Mouse (Mus musculus) stomach, embryonic 16.5 days (tissue): ENCODE measurements at regions not wholly inside any gene's neighbourhood (a gene's known extent, or its start where the extent isn't known, plus 50 kb on each side); places are given as distances from the start of the nearest gene placed in this dataset.

Experiments
- ATAC-seq: fragments of 200-750 bp; cut with Nextera tagmentation; 2 replicates; pipeline ENCODE4 v1.8.0; 2017; ENCODE audit warnings: moderate number of reproducible peaks, moderate TSS enrichment; ENCODE audit not compliant: insufficient read depth, low FRiP score
- H3K27ac ChIP-seq: fragments of 300-500 bp; sonication (generic); 2 replicates; pipeline ENCODE4 v1.5.1; 2014; ENCODE audit warnings: low read length
- H3K27me3 ChIP-seq: fragments of 300-500 bp; sonication (generic); 2 replicates; pipeline ENCODE4 v1.6.1; 2014; ENCODE audit warnings: low read length, control low read depth, mixed read lengths; ENCODE audit not compliant: control insufficient read depth, insufficient read depth
- H3K36me3 ChIP-seq: fragments of 300-500 bp; sonication (generic); 2 replicates; pipeline ENCODE4 v1.6.1; 2014; ENCODE audit warnings: low read length; ENCODE audit not compliant: control insufficient read depth, insufficient read depth
- H3K4me1 ChIP-seq: fragments of 300-500 bp; sonication (generic); 2 replicates; pipeline ENCODE4 v1.6.1; 2014; ENCODE audit warnings: low read length, control low read depth, mixed read lengths; ENCODE audit not compliant: control insufficient read depth, insufficient read depth
- H3K4me2 ChIP-seq: fragments of 300-500 bp; sonication (generic); 2 replicates; pipeline ENCODE4 v1.6.1; 2014; ENCODE audit warnings: low read depth, low read length, mixed read lengths
- H3K4me3 ChIP-seq: fragments of 300-500 bp; sonication (generic); replicated peaks from 2 replicates; pipeline ENCODE4 v1.5.1; 2014; ENCODE audit warnings: mild to moderate bottlenecking, low read length
- H3K9ac ChIP-seq: fragments of 300-500 bp; sonication (generic); 2 replicates; pipeline ENCODE4 v1.6.1; 2014; ENCODE audit warnings: low read length
- H3K9me3 ChIP-seq: fragments of 300-500 bp; sonication (generic); replicated peaks from 2 replicates; pipeline ENCODE4 v1.6.1; 2016; ENCODE audit warnings: low read length, control low read depth; ENCODE audit not compliant: control insufficient read depth
- WGBS: fragments of 180-500 bp; shearing (Covaris S2); extraction: QIAGEN DNeasy Blood & Tissue Kit; methylation state at CpG from one replicate; pipeline ENCODE4 v1.1.7; 2014; 5-methylcytosine and 5-hydroxymethylcytosine counted together

DNA sequence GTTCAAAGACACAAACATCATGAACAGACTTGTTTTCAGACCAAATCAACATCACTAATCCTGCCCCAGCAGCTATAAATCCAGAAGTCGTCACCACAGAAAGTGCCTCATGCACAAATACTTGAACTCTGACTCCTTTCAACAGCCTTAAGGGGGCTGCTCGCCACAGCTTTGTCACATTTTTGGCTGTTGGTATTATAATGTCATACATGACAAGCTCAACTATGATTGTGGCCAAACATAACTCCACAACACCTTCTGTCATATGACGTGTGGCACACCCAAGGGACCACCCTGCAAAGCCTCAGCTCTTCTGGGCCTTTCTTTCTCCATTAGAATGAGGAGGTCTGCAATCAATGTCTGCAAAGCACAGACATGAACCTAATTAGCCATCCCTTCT lies 209.1 kb downstream of the Mtx2 start:
- no peaks in the 10 kb centered on the region for H3K36me3 ChIP-seq
- H3K4me3 ChIP-seq, result no peak overlapping the region
- no peak overlapping the region for H3K4me2 ChIP-seq
- no peak overlapping the region for H3K9ac ChIP-seq
- no peak overlapping the region for H3K27ac ChIP-seq
- no peak for ATAC-seq
- H3K9me3 ChIP-seq, result no peaks in the 10 kb centered on the region
- H3K27me3 ChIP-seq, result no peaks in the 10 kb centered on the region
- no peaks in the 10 kb centered on the region for H3K4me1 ChIP-seq
- WGBS, result 50% methylated on average over 3 of the region's 3 CpGs

DNA sequence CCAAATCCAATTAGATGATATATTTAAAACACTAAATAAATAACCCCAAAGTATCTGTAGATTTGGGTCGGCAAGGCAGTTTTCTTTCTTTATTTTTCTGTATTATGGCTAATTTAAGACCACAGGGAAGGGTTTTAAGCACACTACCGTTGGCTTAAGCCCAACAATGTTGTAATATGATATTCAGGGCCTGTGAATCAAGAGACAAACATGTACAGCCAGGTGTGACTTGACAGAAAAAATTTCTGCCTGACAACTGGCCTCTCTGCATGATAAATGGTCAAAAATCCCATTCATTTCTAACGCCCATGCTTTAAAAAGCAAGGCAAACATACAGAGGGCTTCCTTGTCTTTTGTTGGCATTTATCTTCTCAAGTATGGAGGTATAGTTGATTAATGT lies 213.5 kb downstream of the Mtx2 start:
- H3K36me3 ChIP-seq, result no peaks in the 10 kb centered on the region
- H3K4me1 ChIP-seq, result no peaks in the 10 kb centered on the region
- no peak overlapping the region for H3K27ac ChIP-seq
- no peak overlapping the region for H3K4me2 ChIP-seq
- no peaks in the 10 kb centered on the region for H3K9me3 ChIP-seq
- no peak overlapping the region for H3K9ac ChIP-seq
- no peaks in the 10 kb centered on the region for H3K27me3 ChIP-seq
- H3K4me3 ChIP-seq, result no peak overlapping the region
- 20% methylated on average over 3 of the region's 3 CpGs for WGBS
- ATAC-seq, result no peak

DNA sequence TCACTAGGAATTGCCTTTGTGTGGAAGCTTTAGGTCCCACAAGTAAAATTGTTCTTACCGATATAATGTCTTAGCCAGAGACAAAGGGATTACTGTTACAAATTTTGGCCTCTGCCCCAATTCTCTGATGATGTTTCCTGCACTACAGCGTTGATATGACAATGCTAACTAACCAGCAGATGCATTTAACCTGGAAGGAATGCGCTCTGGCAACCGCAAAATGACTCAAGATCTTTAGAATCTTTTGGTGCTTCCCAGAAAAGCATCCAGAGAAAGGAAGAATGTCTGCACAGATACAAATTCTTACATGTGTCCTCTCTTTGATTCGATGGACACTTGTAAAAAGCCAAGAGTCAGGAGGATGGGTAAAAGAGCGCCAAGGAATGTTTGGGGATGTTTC lies 221.3 kb downstream of the Mtx2 start:
- ATAC-seq, result no peak
- H3K27ac ChIP-seq, result no peak overlapping the region
- H3K36me3 ChIP-seq, result no peaks in the 10 kb centered on the region
- 74% methylated on average over 6 of the region's 6 CpGs for WGBS
- H3K9ac ChIP-seq, result no peak overlapping the region
- no peak overlapping the region for H3K4me2 ChIP-seq
- H3K9me3 ChIP-seq, result no peaks in the 10 kb centered on the region
- H3K4me3 ChIP-seq, result no peak overlapping the region
- no peaks in the 10 kb centered on the region for H3K27me3 ChIP-seq
- H3K4me1 ChIP-seq, result no peaks in the 10 kb centered on the region

DNA sequence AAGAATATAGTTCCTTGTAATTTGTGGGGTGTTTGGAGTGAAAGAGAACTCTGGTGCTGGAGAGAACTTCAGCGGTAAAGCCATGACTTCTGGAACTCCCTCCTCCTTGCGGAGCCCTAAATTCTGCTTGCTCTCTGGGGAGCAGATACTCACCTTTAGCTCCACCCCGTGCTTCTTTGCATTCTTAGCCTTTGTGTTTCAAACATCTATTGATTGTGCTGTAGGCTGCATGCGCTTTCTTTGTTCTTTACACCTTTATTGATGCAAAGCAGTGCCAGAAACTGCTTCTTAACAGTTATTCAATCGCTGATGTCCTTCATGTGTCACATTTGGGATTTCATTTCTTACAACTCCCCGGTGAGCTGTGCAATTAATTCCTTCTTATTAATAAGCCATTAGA lies 222.5 kb downstream of the Mtx2 start:
- H3K4me2 ChIP-seq, result no peak overlapping the region
- no peaks in the 10 kb centered on the region for H3K27me3 ChIP-seq
- H3K4me3 ChIP-seq, result no peak overlapping the region
- no peak overlapping the region for H3K9ac ChIP-seq
- no peaks in the 10 kb centered on the region for H3K4me1 ChIP-seq
- ATAC-seq, result no peak
- 38% methylated on average over 6 of the region's 6 CpGs for WGBS
- no peaks in the 10 kb centered on the region for H3K36me3 ChIP-seq
- H3K27ac ChIP-seq, result no peak overlapping the region
- H3K9me3 ChIP-seq, result no peaks in the 10 kb centered on the region

DNA sequence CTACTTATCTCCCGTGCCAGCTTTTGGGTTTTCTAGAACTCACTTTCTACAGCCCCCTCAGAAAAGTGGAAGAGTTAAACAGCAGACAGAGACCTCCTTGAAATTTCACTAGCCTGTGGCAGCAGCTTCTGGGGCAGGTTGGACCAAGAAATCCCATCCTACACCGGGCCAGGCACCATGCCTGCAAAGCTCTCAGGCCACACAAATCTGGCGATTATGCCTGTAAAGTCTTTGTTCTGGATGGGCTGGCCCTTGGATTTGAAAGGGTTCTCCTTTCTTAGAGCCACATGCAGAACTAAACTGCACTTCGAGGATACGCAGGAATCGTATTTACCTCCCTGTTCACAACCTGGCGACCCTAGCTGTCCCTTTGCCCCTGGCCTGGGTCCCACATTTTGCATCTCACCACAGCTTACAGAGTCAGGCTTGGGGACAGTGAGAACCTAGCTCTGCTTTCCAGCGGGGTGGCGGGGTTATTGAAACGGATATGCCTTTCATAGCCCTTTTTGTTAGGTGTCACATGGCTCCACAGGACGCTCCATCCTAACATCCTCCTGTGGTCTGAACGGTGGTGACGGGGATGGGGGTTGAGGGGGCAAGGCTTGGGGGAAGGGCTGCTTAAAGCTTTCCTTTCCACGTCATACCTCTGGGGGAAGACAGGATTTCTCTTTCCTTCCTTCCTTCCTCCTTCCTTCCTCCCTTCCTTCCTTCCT lies 229.0 kb downstream of the Mtx2 start:
- Histone ChIP-seq H3K27ac (no peak overlapping the region), H3K9ac (peak overlapping the region; percentile 57), H3K27me3 (no peaks in the 10 kb centered on the region; the same call in 1 of the 2 replicates), H3K36me3 (no peaks in the 10 kb centered on the region), H3K4me3 (peak overlapping the region; percentile 41), H3K4me1 (peaks cover 4% of the 10 kb centered on the region; the same call in 1 of the 2 replicates), H3K4me2 (peak overlapping the region; percentile 80), H3K9me3 (no peaks in the 10 kb centered on the region)
- WGBS, result 28% methylated on average over 14 of the region's 14 CpGs
- peak; percentile 33; the same call in 1 of the 2 replicates for ATAC-seq

DNA sequence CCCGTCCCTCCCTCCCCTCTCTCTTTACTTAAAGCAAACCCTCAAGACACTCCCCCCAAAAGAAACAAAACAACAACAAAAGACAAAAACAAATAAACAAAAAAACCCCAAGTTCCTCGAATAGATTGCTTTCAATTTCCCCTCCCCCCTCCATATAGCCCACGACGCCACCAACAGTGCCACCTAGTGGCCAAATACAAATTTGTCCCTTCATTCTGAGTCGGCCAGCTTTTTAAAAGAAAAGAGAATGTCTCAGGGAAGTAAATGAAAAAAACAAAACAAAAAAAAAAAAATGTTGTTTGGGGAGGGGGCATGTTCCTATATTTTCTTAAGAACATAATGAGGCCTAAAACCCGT lies 229.6 kb downstream of the Mtx2 start:
- WGBS, result under 1% methylated on average over 6 of the region's 6 CpGs
- Histone ChIP-seq H3K27ac (no peak overlapping the region), H3K4me2 (peak overlapping the region; percentile 80), H3K4me3 (peak overlapping the region; percentile 41), H3K4me1 (peaks cover 4% of the 10 kb centered on the region; the same call in 1 of the 2 replicates), H3K9me3 (no peaks in the 10 kb centered on the region), H3K27me3 (no peaks in the 10 kb centered on the region; the same call in 1 of the 2 replicates), H3K36me3 (no peaks in the 10 kb centered on the region), H3K9ac (peak overlapping the region; percentile 57)
- no peak for ATAC-seq

DNA sequence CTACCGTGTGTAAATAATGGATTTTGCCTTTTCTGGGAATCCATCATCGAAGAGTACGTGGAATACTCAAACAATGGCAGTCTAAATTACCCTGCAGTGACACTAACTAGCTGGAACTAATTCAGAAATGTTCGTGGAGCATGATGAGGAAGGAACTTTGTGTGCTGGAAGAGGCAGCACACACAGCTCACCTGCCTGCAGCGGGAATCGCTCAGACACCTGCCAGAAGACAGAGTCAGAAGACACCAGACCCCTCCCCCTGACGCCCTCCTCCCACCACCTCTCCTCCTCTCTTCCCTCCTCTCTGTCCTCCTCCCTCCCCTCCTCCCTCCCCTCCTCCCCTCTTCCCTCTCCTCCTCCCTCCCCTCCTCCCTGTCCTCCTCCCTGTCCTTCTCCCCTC lies 235.4 kb downstream of the Mtx2 start:
- ATAC-seq, result no peak
- H3K36me3 ChIP-seq, result no peaks in the 10 kb centered on the region
- no peaks in the 10 kb centered on the region; the same call in 1 of the 2 replicates for H3K27me3 ChIP-seq
- no peaks in the 10 kb centered on the region for H3K9me3 ChIP-seq
- H3K4me1 ChIP-seq, result 0 out of 2 replicates have a peak, but pooled peaks cover 3% of the 10 kb centered on the region
- no peak overlapping the region for H3K27ac ChIP-seq
- WGBS, result 26% methylated on average over 7 of the region's 7 CpGs
- H3K4me2 ChIP-seq, result no peak overlapping the region
- H3K4me3 ChIP-seq, result no peak overlapping the region
- no peak overlapping the region for H3K9ac ChIP-seq

DNA sequence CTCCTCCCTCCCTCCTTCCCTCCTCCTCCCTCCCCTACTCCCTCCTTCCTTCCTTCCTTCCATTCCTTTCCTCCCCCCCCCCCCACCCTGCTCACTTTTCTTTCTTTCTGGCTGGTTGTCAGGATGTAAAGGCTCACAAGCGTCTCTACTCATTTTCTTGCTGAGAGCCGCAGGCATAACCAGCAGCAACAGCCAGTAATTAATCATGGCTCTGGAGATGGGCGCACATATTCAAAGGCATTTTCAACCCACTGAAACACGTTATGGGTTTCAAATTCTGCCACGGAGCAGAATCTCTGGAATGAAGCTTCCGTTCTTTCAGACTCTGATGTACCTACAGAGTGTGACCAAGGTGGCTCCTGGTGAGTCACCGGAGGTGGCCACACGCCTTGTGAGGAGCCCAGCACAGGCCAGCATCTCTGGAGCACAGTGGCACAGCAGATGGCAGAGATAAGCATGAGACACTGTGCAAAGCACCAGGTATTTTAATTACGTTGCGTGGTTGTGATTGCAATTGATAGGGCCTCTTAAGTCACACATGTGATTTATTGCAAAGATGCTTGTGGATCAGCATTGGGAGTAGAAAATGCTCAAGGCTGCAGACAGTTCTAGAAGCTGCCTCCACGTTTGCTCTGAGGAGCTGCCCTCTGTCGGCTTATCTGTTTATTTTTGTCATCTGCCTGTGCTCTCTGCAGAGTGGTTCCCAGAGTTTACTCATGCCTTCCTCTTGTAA lies 236.0 kb downstream of the Mtx2 start:
- 31% methylated on average over 12 of the region's 12 CpGs for WGBS
- Histone ChIP-seq H3K9me3 (no peaks in the 10 kb centered on the region), H3K4me2 (no peak overlapping the region), H3K27ac (no peak overlapping the region), H3K4me1 (0 out of 2 replicates have a peak, but pooled peaks cover 3% of the 10 kb centered on the region), H3K27me3 (no peaks in the 10 kb centered on the region; the same call in 1 of the 2 replicates), H3K4me3 (no peak overlapping the region), H3K9ac (no peak overlapping the region), H3K36me3 (no peaks in the 10 kb centered on the region)
- no peak for ATAC-seq

DNA sequence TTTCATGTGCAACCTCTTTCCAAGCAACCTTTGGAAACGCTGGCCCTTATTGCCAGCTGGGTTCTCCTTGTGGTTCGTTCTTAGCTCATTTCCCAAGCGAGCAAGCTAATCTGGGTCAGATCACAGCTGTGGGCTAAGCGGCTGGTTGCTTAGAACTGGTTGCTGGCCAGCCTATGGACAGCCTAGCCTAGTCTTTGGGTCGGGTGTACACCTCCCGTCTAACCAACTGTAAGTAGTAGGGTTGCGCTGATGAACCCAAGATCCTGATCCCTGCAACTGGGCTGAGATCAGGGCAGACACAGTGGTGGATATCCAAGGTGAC lies 236.5 kb downstream of the Mtx2 start:
- H3K4me2 ChIP-seq, result no peak overlapping the region
- WGBS, result 71% methylated on average over 7 of the region's 7 CpGs
- H3K4me1 ChIP-seq, result 0 out of 2 replicates have a peak, but pooled peaks cover 3% of the 10 kb centered on the region

More for the DNA sequence above, 236.5 kb downstream of the Mtx2 start:
- H3K9ac ChIP-seq, result no peak overlapping the region
- ATAC-seq, result no peak
- no peaks in the 10 kb centered on the region for H3K9me3 ChIP-seq
- H3K27me3 ChIP-seq, result no peaks in the 10 kb centered on the region; the same call in 1 of the 2 replicates
- no peak overlapping the region for H3K4me3 ChIP-seq
- no peak overlapping the region for H3K27ac ChIP-seq
- no peaks in the 10 kb centered on the region for H3K36me3 ChIP-seq
